ENCODE assay signal across 7 mouse cellular contexts in genomic region chr5:136281351-136281750, GRCm38 (mm10). TPM values are rescaled to one million over a fixed set of nuclear protein-coding genes. Genes with fewer than 3 reads are reported as not detected.
DNase-seq lines count a peak whose midpoint lies in the region; ATAC-seq and TF ChIP-seq lines count a peak whose summit lies in the region.

No protein-coding gene starts in this region.

- no peak overlapping the region for H3K4me3 ChIP-seq in hindbrain, embryonic 14.5 days (replicated peaks; ENCODE audit: low read length)
- no peak overlapping the region for H3K4me3 ChIP-seq in hindbrain, embryonic 12.5 days
- no peak overlapping the region for H3K4me3 ChIP-seq in thymus, adult 2 months (ENCODE audit: control insufficient read depth, insufficient read depth, low read length)
- no peak overlapping the region for H3K4me3 ChIP-seq in cortical plate, adult 2 months (ENCODE audit: insufficient read depth, low read length)
- no peak overlapping the region for H3K4me3 ChIP-seq in stomach, postnatal 0 days (ENCODE audit: low read depth, low read length)

- H3K9ac ChIP-seq in hindbrain, embryonic 14.5 days, result no peak overlapping the region
- no peak overlapping the region for H3K9ac ChIP-seq in hindbrain, embryonic 12.5 days
- H3K9ac ChIP-seq in stomach, postnatal 0 days (ENCODE audit: low read length), result no peak overlapping the region

- DNase-seq in hindbrain, embryonic 14.5 days (ENCODE audit: low spot score), result peak; percentile 70
- peak; percentile 8 for DNase-seq in thymus, adult 2 months
- no peak for DNase-seq in thymus, postnatal 36 days
- DNase-seq in stomach, postnatal 0 days (ENCODE audit: low spot score), result no peak
- DNase-seq in adrenal gland, postnatal 36 days, result no peak

- peaks cover 93% of the 10 kb centered on the region for H3K36me3 ChIP-seq in hindbrain, embryonic 14.5 days (replicated peaks; ENCODE audit: control insufficient read depth, insufficient read depth)
- H3K36me3 ChIP-seq in hindbrain, embryonic 12.5 days, result peaks cover 85% of the 10 kb centered on the region
- peaks cover 97% of the 10 kb centered on the region for H3K36me3 ChIP-seq in thymus, adult 2 months (ENCODE audit: control insufficient read depth, insufficient read depth, low read length)
- peaks cover 34% of the 10 kb centered on the region for H3K36me3 ChIP-seq in stomach, postnatal 0 days (ENCODE audit: control insufficient read depth, insufficient read depth, low read length)

- no peak for TF ChIP-seq POLR2A in thymus, adult 2 months (IDR thresholded peaks at IDR 0.05; ENCODE audit: control insufficient read depth, extremely low read depth, insufficient read depth, low read length, poor library complexity)
- no peak for TF ChIP-seq POLR2A in cortical plate, adult 2 months (IDR thresholded peaks at IDR 0.05; ENCODE audit: extremely low read depth, insufficient read depth, low read length)

- H3K27me3 ChIP-seq in hindbrain, embryonic 14.5 days (ENCODE audit: control insufficient read depth, insufficient read depth, low read length), result no peaks in the 10 kb centered on the region
- no peaks in the 10 kb centered on the region for H3K27me3 ChIP-seq in hindbrain, embryonic 12.5 days
- no peaks in the 10 kb centered on the region for H3K27me3 ChIP-seq in thymus, adult 2 months (ENCODE audit: control insufficient read depth, insufficient read depth, low read length)
- no peaks in the 10 kb centered on the region for H3K27me3 ChIP-seq in stomach, postnatal 0 days (ENCODE audit: control insufficient read depth, insufficient read depth, low read length)

- ATAC-seq in hindbrain, embryonic 14.5 days (ENCODE audit: low FRiP score), result no peak
- no peak for ATAC-seq in hindbrain, embryonic 12.5 days (ENCODE audit: low FRiP score)
- no peak for ATAC-seq in stomach, postnatal 0 days (ENCODE audit: low FRiP score, low TSS enrichment)

- H3K4me1 ChIP-seq in hindbrain, embryonic 14.5 days (replicated peaks; ENCODE audit: control insufficient read depth, insufficient read depth, low read length), result no peaks in the 10 kb centered on the region
- H3K4me1 ChIP-seq in hindbrain, embryonic 12.5 days, result no peaks in the 10 kb centered on the region
- H3K4me1 ChIP-seq in thymus, adult 2 months (replicated peaks; ENCODE audit: control insufficient read depth, insufficient read depth, low read length), result no peaks in the 10 kb centered on the region
- no peaks in the 10 kb centered on the region for H3K4me1 ChIP-seq in cortical plate, adult 2 months (ENCODE audit: control insufficient read depth, insufficient read depth, low read length)
- H3K4me1 ChIP-seq in stomach, postnatal 0 days (replicated peaks; ENCODE audit: control insufficient read depth, insufficient read depth), result no peaks in the 10 kb centered on the region

- H3K9me3 ChIP-seq in hindbrain, embryonic 14.5 days (ENCODE audit: control insufficient read depth, low read length), result no peaks in the 10 kb centered on the region
- no peaks in the 10 kb centered on the region for H3K9me3 ChIP-seq in hindbrain, embryonic 12.5 days (replicated peaks)
- H3K9me3 ChIP-seq in stomach, postnatal 0 days (ENCODE audit: control insufficient read depth, low read length), result no peaks in the 10 kb centered on the region

- H3K27ac ChIP-seq in hindbrain, embryonic 14.5 days, result no peak overlapping the region
- no peak overlapping the region for H3K27ac ChIP-seq in hindbrain, embryonic 12.5 days
- H3K27ac ChIP-seq in thymus, adult 2 months (ENCODE audit: control insufficient read depth, insufficient read depth, low read length), result no peak overlapping the region
- H3K27ac ChIP-seq in cortical plate, adult 2 months (ENCODE audit: insufficient read depth, low read length), result no peak overlapping the region
- no peak overlapping the region for H3K27ac ChIP-seq in stomach, postnatal 0 days (replicated peaks)

- TF ChIP-seq EP300 in stomach, postnatal 0 days (optimal IDR thresholded peaks at IDR 0.05), result no peak

- WGBS in hindbrain, embryonic 14.5 days, result 62% methylated on average over 6 of the region's 6 CpGs
- 53% methylated on average over 6 of the region's 6 CpGs for WGBS in hindbrain, embryonic 12.5 days
- 88% methylated on average over 6 of the region's 6 CpGs for WGBS in thymus, adult 2 months
- WGBS in stomach, postnatal 0 days, result 53% methylated on average over 6 of the region's 6 CpGs

- TF ChIP-seq CTCF in thymus, adult 2 months (IDR thresholded peaks at IDR 0.05; ENCODE audit: borderline replicate concordance, control insufficient read depth, extremely low read depth, insufficient read depth, low read length, poor library complexity), result no peak
- TF ChIP-seq CTCF in cortical plate, adult 2 months (IDR thresholded peaks at IDR 0.05; ENCODE audit: extremely low read depth, insufficient read depth, low read length), result peak; percentile 71
- peak; percentile 85 for TF ChIP-seq CTCF in stomach, postnatal 0 days (IDR thresholded peaks at IDR 0.05; ENCODE audit: low read depth)

- H3K4me2 ChIP-seq in hindbrain, embryonic 14.5 days (replicated peaks), result no peak overlapping the region
- H3K4me2 ChIP-seq in hindbrain, embryonic 12.5 days (replicated peaks), result no peak overlapping the region
- H3K4me2 ChIP-seq in stomach, postnatal 0 days (replicated peaks; ENCODE audit: low read depth), result no peak overlapping the region

RNA-seq across cellular contexts. Expression of gene Sh2b2, which starts 35.0 kb away (rescaled TPM):
- 24.6 and 24.8 TPM in 2 replicates for polyA plus RNA-seq in hindbrain, embryonic 14.5 days (2014; fragmentation: Nextera tagmentation; extraction: Ambion mirVana)
- polyA plus RNA-seq in hindbrain, embryonic 12.5 days (2016; fragmentation: Nextera tagmentation; extraction: Ambion mirVana), result 20.3 and 23.3 TPM in 2 replicates
- polyA plus RNA-seq in thymus, adult 2 months (2012; rRNA removed), result 16.1 and 20.7 TPM in 2 replicates
- 8.4 and 9.2 TPM in 2 replicates for polyA plus RNA-seq in cortical plate, adult 2 months (2012; rRNA removed)
- 0.92 and 1.1 TPM in 2 replicates for polyA plus RNA-seq in stomach, postnatal 0 days (2015; fragmentation: Nextera tagmentation; extraction: Ambion mirVana)
- 10 to 100 TPM; 19.7 to 21.0 TPM for total RNA-seq in adrenal gland, postnatal 36 days (2021)

Comparison
In these comparisons a context has a peak if more than half of its experiments do, and no peak if none do; other contexts are left out.
1. DNase-seq: peak in hindbrain, embryonic 14.5 days (single experiment) and thymus, adult 2 months (single experiment); none in thymus, postnatal 36 days (0 of 2), stomach, postnatal 0 days (single experiment) and adrenal gland, postnatal 36 days (0 of 2).